Mouse (Mus musculus): ENCODE results near the gene Olfr381. TPM values are rescaled to one million over a fixed set of nuclear protein-coding genes. Genes with fewer than 3 reads are reported as not detected.
"Not testable (repeated sequence)": the region's sequence is repeated elsewhere in the genome, so short reads cannot be mapped to it uniquely, and the experiment has no call there.

Olfr381 gene
- not detected in 2 replicates for polyA plus RNA-seq (2015; fragmentation: Nextera tagmentation; extraction: Ambion mirVana)

DNA sequence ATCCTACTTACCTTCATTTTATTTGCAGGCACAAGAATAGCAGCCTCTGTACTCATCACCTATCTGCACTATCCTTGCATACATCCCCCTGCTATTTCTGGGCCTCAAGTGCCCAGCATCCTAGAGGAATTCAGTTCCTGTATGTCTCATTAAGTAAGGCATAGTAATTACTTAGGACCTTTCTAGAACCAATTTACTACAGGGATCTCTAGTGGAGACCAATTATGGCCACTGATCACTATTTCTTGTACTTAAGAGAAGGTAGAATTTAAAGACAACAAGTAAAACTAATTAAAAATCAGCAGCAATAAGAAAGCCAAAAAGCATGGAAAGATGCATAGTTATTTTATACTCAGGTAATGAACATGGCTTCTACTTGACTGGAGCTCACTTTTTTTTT is at the start of gene Olfr381:
Olfr381 (minus strand) TSS at position 101 of the 400 bp plus-strand sequence.
- DNase-seq (ENCODE audit: low spot score): no peak

DNA sequence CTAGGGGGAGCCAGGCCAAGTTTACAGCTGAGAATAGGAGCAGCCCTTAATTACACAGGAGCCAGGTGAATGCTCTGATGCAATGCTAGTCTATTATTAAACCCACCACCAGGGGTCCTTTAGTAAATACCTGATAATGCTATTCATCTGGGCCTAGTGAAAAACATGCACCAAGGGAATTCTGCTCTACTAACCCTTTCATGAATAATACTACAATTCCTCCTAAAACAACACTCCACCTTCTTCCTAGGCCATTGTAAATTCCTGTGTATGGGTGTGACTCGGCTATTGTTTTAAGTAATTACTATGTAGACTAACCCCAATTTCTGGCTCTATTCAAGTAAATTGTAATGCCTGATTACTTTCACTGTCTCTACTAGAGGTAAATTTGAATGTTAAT is 37.6 kb upstream of the Olfr381 start:
- not testable (repeated sequence) for DNase-seq (ENCODE audit: low spot score)

DNA sequence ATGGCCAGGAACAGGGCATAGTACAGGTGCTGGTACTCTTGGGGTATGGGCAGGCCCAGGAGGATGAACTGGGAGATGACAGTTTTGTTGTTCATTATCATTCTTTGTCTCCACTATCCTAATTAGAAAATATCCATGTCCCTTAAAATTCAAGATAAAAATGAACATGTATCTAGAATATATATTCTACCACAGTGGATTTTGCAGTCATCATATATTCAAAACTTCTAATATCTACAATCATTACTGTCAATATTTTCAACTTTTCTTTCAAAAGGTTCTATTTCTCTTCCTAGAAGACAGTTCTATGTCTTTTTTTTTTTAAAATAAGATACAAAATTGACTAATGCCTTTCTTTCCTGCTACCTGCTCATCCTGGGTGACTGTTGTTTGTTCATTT is 25.7 kb upstream of the Olfr381 start, which contains the start of gene Olfr382:
Olfr382 (minus strand) TSS at position 101 of the 400 bp plus-strand sequence.
- no peak for DNase-seq (ENCODE audit: low spot score)

- DNase-seq (ENCODE audit: low spot score): no peak
These were observed 34.0 kb downstream of the Olfr381 start, which contains the start of gene Olfr380 for GRCm38 (mm10) chr11:73457408-73457807. Gene Olfr380 (minus strand): TSS chr11:73457508.

Other genes with a start within 250 kb of the Olfr381 start
- gene Trpv3, start 224.2 kb downstream of the Olfr381 start, polyA plus RNA-seq (2015; fragmentation: Nextera tagmentation; extraction: Ambion mirVana): 0.04 TPM in 2 replicates
- gene Aspa, start 162.0 kb downstream of the Olfr381 start, polyA plus RNA-seq (2015; fragmentation: Nextera tagmentation; extraction: Ambion mirVana): 0.62 and 0.96 TPM in 2 replicates
- not detected in 2 replicates for gene Gm49340, start 161.9 kb downstream of the Olfr381 start, polyA plus RNA-seq (2015; fragmentation: Nextera tagmentation; extraction: Ambion mirVana)
- gene Spata22, start 161.9 kb downstream of the Olfr381 start, polyA plus RNA-seq (2015; fragmentation: Nextera tagmentation; extraction: Ambion mirVana): not detected in 2 replicates
- gene Olfr20, start 140.8 kb downstream of the Olfr381 start, polyA plus RNA-seq (2015; fragmentation: Nextera tagmentation; extraction: Ambion mirVana): not detected in 2 replicates
- gene Olfr376, start 120.4 kb downstream of the Olfr381 start, polyA plus RNA-seq (2015; fragmentation: Nextera tagmentation; extraction: Ambion mirVana): not detected in 2 replicates
- gene Olfr1, start 92.0 kb downstream of the Olfr381 start, polyA plus RNA-seq (2015; fragmentation: Nextera tagmentation; extraction: Ambion mirVana): not detected in 2 replicates
- gene Olfr378, start 63.1 kb downstream of the Olfr381 start, polyA plus RNA-seq (2015; fragmentation: Nextera tagmentation; extraction: Ambion mirVana): not detected in 2 replicates
- not detected in 2 replicates for gene Olfr380, start 34.1 kb downstream of the Olfr381 start, polyA plus RNA-seq (2015; fragmentation: Nextera tagmentation; extraction: Ambion mirVana)
- gene Olfr382, start 25.6 kb upstream of the Olfr381 start, polyA plus RNA-seq (2015; fragmentation: Nextera tagmentation; extraction: Ambion mirVana): not detected in 2 replicates
- not detected in 2 replicates for gene Olfr385, start 101.4 kb upstream of the Olfr381 start, polyA plus RNA-seq (2015; fragmentation: Nextera tagmentation; extraction: Ambion mirVana)
- gene Olfr384, start 107.0 kb upstream of the Olfr381 start, polyA plus RNA-seq (2015; fragmentation: Nextera tagmentation; extraction: Ambion mirVana): not detected in 2 replicates
- not detected in 2 replicates for gene Zfp735, start 197.2 kb upstream of the Olfr381 start, polyA plus RNA-seq (2015; fragmentation: Nextera tagmentation; extraction: Ambion mirVana)

Data from thymus, postnatal 0 days (tissue).